In the genomic region with DNA sequence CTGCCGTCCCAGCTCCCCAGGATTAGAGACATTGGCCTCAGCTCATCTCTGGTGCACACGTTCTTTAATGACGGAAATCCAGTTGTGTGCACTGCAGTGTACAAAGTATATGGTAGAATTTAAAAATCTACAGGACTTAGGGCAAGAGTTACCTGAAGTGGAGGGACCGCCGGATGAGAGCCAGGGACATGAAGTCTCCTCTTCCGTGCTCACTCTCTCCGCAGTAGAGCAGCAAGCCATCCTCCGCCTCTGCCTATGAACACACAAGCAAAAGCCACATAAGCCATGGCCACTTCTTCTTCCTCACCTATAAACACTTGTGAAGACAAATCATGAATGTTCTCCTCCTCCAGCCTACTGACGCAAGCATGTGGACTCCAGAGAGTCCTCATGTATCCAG, we compare ENCODE assay signal across 16 mouse cellular contexts.
"Had no signal": no experiment of that assay in that cellular context is flagged by ENCODE, and none has a peak within 500 bp of the region (broad histone marks: within the 10 kb centered on the region; RNA-seq: fewer than 3 reads in every experiment).

No protein-coding gene starts in this region.

- H3K4me1 ChIP-seq: neural tube, embryonic 13.5 days; neural tube, embryonic 15.5 days; stomach, embryonic 15.5 days had no signal

- H3K4me3 ChIP-seq: neural tube, embryonic 13.5 days; neural tube, embryonic 15.5 days; stomach, embryonic 15.5 days had no signal

- H3K9ac ChIP-seq: neural tube, embryonic 13.5 days; neural tube, embryonic 15.5 days; stomach, embryonic 15.5 days had no signal

- H3K9me3 ChIP-seq: neural tube, embryonic 13.5 days; stomach, embryonic 15.5 days had no signal

- H3K4me2 ChIP-seq: neural tube, embryonic 13.5 days; neural tube, embryonic 15.5 days; stomach, embryonic 15.5 days had no signal

- H3K27ac ChIP-seq: neural tube, embryonic 13.5 days; neural tube, embryonic 15.5 days; stomach, embryonic 15.5 days; stomach, postnatal 0 days had no signal

- DNase-seq: retina, postnatal 1 day; right cerebral cortex, adult 18-20 months; right cerebral cortex, postnatal 14 days; right cerebral cortex, postnatal 25 days; right cerebral cortex, postnatal 4 days; spleen, adult 18-20 months; thymus, adult 18-20 months; thymus, adult 2 months; thymus, postnatal 14 days; thymus, postnatal 25 days; thymus, postnatal 36 days; thymus, postnatal 4 days had no signal

- H3K27me3 ChIP-seq: neural tube, embryonic 13.5 days; neural tube, embryonic 15.5 days; stomach, embryonic 15.5 days had no signal

- H3K36me3 ChIP-seq: neural tube, embryonic 13.5 days had no signal
